Mouse (Mus musculus) brown adipose tissue, adult 24 weeks (tissue): ENCODE data around the gene Olfr1084. TPM values are rescaled to one million over a fixed set of nuclear protein-coding genes. Genes with fewer than 3 reads are reported as not detected.
"Not testable (repeated sequence)": the region's sequence is repeated elsewhere in the genome, so short reads cannot be mapped to it uniquely, and the experiment has no call there.

Experiments
- H3K27ac ChIP-seq: fragments of 200-500 bp; replicated peaks from 2 replicates; pipeline ENCODE4 v1.5.1; 2012; ENCODE audit warnings: low read depth, mild to moderate bottlenecking, low read length
- H3K4me1 ChIP-seq: fragments of 200-500 bp; 2 replicates; pipeline ENCODE4 v1.6.1; 2012; ENCODE audit warnings: low read length, mixed read lengths; ENCODE audit not compliant: control insufficient read depth, insufficient read depth, insufficient read length
- H3K4me3 ChIP-seq: fragments of 200-500 bp; 2 replicates; pipeline ENCODE4 v1.5.1; 2012; ENCODE audit warnings: low read depth, mild to moderate bottlenecking, low read length, moderate library complexity; ENCODE audit not compliant: insufficient read depth
- polyA plus RNA-seq: library from polyadenylated mRNA; stranded (reverse); fragments of >200 nt; gene quantifications from 2 replicates; pipeline ENCODE4 v1.2.4, GENCODE M21; 2012; ENCODE audit not compliant: missing spikeins, insufficient read depth, insufficient read length

Gene Olfr1084
- not detected in 2 replicates for polyA plus RNA-seq

DNA sequence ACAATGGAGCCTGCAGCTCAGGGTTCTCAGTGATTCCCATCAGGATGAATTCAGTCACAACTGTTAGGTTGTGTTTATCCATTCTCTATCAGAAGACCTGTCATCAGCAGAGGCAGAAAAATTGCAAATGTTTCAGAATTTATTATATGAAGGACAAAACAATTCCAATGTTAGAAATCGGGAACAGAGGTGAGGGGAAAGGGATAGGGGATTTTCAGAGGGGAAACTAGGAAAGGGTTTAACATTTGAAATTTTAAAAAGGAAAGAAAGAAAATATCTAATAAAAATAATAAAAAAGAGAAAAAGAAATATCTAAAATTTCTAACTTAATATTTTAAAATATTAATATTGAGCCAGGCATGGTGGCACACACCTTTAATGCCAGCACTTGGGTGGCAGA, at the start of gene Olfr1084:
Gene Olfr1084 (minus strand): TSS at position 101 of the 400 bp plus-strand sequence.
- H3K27ac ChIP-seq, H3K4me3 ChIP-seq, H3K4me1 ChIP-seq: not testable (repeated sequence)

DNA sequence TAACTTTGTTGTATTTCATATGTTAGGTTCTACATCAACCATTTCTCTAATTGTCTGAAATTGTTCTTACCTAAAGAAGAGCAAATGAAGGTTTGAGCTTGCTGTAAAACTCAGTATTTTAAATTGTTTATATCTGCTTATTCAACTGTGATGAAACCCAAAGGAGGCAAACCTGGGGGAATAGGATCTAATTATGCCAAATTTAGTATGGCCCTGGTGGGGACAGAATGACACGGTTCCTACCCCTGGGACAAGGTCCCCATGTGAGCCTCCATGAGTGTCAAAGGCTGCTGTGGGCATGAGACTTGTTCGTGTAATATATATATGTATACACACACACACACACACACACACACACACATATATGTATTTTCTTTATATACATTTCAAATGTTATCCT, 40.5 kb upstream of the Olfr1084 start, which contains the start of gene Olfr1086:
Gene Olfr1086 (minus strand): TSS at position 101 of the 400 bp plus-strand sequence.
- no peak within 1 kb of the TSS for H3K4me3 ChIP-seq
- no peak within 1 kb of the TSS for H3K27ac ChIP-seq
- no peaks in the 10 kb centered on the region for H3K4me1 ChIP-seq

DNA sequence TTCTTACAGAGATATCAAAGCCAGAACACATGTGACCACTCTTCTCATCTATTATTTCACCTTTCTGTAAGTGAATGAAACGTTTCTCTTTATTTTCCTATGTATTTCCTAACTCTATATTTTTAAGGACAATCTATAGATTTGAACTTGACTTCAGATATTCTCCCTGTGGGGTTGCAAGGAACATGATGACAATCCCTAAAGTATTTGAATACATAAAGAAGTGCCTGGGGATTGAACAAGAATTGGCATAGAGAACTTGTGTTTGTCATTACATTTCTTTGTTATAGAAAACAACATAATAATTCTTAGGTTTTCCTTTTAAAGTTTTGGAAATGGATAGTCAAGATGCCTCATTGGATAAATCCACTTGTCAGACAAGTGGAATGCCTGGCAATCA, 22.4 kb upstream of the Olfr1084 start, which contains the start of gene Olfr1085:
Gene Olfr1085 (minus strand): TSS at position 101 of the 400 bp plus-strand sequence.
- Histone ChIP-seq H3K27ac (no peak within 1 kb of the TSS), H3K4me1 (no peaks in the 10 kb centered on the region), H3K4me3 (no peak within 1 kb of the TSS)

DNA sequence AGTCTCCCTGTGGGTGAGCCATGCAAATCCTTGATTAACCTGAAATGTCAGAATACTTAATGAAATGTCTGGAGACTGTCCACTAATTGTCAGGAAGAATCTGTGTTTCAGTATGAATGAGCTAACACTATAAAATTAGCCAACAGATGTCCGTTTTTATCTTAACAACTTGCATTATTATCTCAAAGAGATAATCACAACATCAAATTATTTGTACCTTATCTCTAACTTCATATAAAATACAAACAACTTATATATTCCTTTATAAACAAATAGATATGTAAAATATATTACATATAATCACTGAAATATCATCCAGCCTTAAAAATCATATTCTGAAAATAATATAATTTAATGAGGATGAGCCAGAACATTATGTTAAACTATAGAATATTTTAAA, 40.7 kb downstream of the Olfr1084 start, which contains the start of gene Olfr1082:
Gene Olfr1082 (minus strand): TSS at position 101 of the 400 bp plus-strand sequence.
- H3K4me1 ChIP-seq, H3K27ac ChIP-seq, H3K4me3 ChIP-seq: not testable (repeated sequence)

Other genes starting within 250 kb of the Olfr1084 start
- gene Olfr1061, start 225.7 kb downstream of the Olfr1084 start, polyA plus RNA-seq = not detected in 2 replicates
- not detected in 2 replicates for gene Olfr1062, start 213.0 kb downstream of the Olfr1084 start, polyA plus RNA-seq
- not detected in 2 replicates for gene Olfr1065, start 189.1 kb downstream of the Olfr1084 start, polyA plus RNA-seq
- gene Olfr1066, start 183.5 kb downstream of the Olfr1084 start, polyA plus RNA-seq = not detected in 2 replicates
- gene Olfr228, start 152.3 kb downstream of the Olfr1084 start, polyA plus RNA-seq = not detected in 2 replicates
- not detected in 2 replicates for gene Olfr1076, start 131.3 kb downstream of the Olfr1084 start, polyA plus RNA-seq
- not detected in 2 replicates for gene Olfr1079, start 97.2 kb downstream of the Olfr1084 start, polyA plus RNA-seq
- gene Olfr1080, start 81.5 kb downstream of the Olfr1084 start, polyA plus RNA-seq = not detected in 2 replicates
- gene Olfr1082, start 40.8 kb downstream of the Olfr1084 start, polyA plus RNA-seq = not detected in 2 replicates
- gene Olfr1085, start 22.3 kb upstream of the Olfr1084 start, polyA plus RNA-seq = not detected in 2 replicates
- gene Olfr1086, start 40.4 kb upstream of the Olfr1084 start, polyA plus RNA-seq = not detected in 2 replicates
- gene Olfr1087, start 58.7 kb upstream of the Olfr1084 start, polyA plus RNA-seq = not detected in 2 replicates
- gene Olfr1089, start 94.0 kb upstream of the Olfr1084 start, polyA plus RNA-seq = not detected in 2 replicates
- not detected in 2 replicates for gene Olfr1090, start 119.3 kb upstream of the Olfr1084 start, polyA plus RNA-seq
- gene Olfr1093, start 142.8 kb upstream of the Olfr1084 start, polyA plus RNA-seq = not detected in 2 replicates
- gene Olfr141, start 170.3 kb upstream of the Olfr1084 start, polyA plus RNA-seq = not detected in 2 replicates
- gene Olfr1094, start 184.9 kb upstream of the Olfr1084 start, polyA plus RNA-seq = not detected in 2 replicates
- not detected in 2 replicates for gene Olfr1095, start 212.0 kb upstream of the Olfr1084 start, polyA plus RNA-seq
- gene Gm13723, start 235.1 kb upstream of the Olfr1084 start, polyA plus RNA-seq = not detected in 2 replicates